Mouse (Mus musculus): Measurements from ENCODE around the gene Thap4. TPM values are rescaled to one million over a fixed set of nuclear protein-coding genes. Genes with fewer than 3 reads are reported as not detected.

The Thap4 gene
- polyA plus RNA-seq, 1 experiment from 2014 or later, result 59.0 TPM

DNA sequence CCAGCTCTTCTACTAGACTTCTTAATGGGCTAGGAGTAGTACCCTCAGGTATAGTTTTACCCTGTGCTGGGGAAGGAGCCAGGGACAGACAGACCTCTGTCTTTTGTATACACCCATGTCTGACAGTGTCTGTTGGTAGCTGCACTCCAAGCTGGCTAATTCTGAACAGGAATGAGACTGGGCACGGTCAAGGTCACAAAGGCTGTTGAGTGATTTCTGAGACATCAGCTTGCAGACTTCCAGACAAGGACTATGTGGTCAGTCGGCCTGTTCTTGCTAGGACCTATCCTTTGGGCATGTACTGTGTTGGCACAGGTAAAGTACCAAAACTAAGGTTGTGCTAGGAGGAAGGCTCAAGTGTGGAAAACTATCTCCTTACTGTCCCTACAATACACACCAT lies 38.5 kb downstream of the Thap4 start:
- Histone ChIP-seq H3K9ac (no peak overlapping the region), H3K36me3 (peaks cover 47% of the 10 kb centered on the region), H3K4me1 (no peaks in the 10 kb centered on the region), H3K4me2 (replicated peaks) (no peak overlapping the region), H3K27ac (replicated peaks) (no peak overlapping the region), H3K4me3 (replicated peaks) (no peak overlapping the region), H3K9me3 (replicated peaks) (no peaks in the 10 kb centered on the region), H3K27me3 (no peaks in the 10 kb centered on the region)
- no peak for ATAC-seq (ENCODE audit: insufficient number of reproducible peaks, low FRiP score, low TSS enrichment, low read depth)
- whole genome bisulfite sequencing, result 88% methylated on average over 2 of the region's 2 CpGs

DNA sequence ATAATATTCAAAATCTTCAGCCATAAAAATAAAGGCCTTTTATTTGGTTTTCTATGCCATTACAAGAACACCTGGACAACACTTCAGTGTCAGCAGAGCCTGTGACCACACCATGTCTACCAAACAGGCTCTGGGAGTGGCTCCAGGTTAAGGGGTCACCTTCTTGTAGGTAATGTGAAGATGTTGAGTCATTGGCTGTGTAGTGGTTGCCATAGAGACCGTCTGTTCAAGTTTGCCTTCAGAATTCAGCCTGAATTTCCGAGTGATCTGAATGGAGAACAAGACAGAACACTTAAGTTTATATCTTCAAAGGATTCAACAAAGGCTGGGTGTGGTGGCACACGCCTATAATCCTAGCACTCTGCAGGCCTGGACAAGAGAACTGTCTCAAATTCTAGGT lies 49.3 kb downstream of the Thap4 start:
- 53% methylated on average over 3 of the region's 3 CpGs for WGBS
- no peaks in the 10 kb centered on the region for H3K4me1 ChIP-seq
- no peaks in the 10 kb centered on the region for H3K9me3 ChIP-seq (replicated peaks)
- H3K27me3 ChIP-seq, result no peaks in the 10 kb centered on the region
- H3K4me2 ChIP-seq (replicated peaks), result no peak overlapping the region
- ATAC-seq (ENCODE audit: insufficient number of reproducible peaks, low FRiP score, low TSS enrichment, low read depth), result no peak
- H3K4me3 ChIP-seq (replicated peaks), result no peak overlapping the region
- peaks cover 17% of the 10 kb centered on the region; the same call in 1 of the 2 replicates for H3K36me3 ChIP-seq
- no peak overlapping the region for H3K9ac ChIP-seq
- H3K27ac ChIP-seq (replicated peaks), result no peak overlapping the region

DNA sequence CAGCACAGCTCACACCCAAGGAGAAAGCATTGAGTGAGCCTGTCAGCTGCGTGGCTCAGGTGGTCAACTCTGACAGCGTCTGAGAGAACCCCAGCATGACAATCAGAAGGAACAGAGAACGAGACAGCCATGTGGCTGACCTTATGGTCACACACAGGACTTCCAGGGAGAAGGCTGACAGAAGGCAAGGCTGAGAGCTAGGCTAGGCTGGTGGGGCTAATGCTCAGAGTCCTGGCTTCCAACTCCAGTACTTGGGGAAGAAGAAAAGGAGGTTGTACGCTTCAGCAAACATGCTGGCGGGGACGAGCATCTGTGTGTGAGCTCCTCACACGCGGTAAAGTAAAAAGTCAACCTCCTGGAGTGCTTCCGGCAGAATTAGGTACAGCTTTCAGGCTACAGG lies 50.3 kb downstream of the Thap4 start:
- no peaks in the 10 kb centered on the region for H3K4me1 ChIP-seq
- H3K27ac ChIP-seq (replicated peaks), result no peak overlapping the region
- no peak overlapping the region for H3K9ac ChIP-seq
- no peak for ATAC-seq (ENCODE audit: insufficient number of reproducible peaks, low FRiP score, low TSS enrichment, low read depth)
- WGBS, result 85% methylated on average over 9 of the region's 9 CpGs
- no peaks in the 10 kb centered on the region for H3K27me3 ChIP-seq
- no peak overlapping the region for H3K4me2 ChIP-seq (replicated peaks)
- H3K4me3 ChIP-seq (replicated peaks), result no peak overlapping the region
- peaks cover 17% of the 10 kb centered on the region; the same call in 1 of the 2 replicates for H3K36me3 ChIP-seq
- no peaks in the 10 kb centered on the region for H3K9me3 ChIP-seq (replicated peaks)

DNA sequence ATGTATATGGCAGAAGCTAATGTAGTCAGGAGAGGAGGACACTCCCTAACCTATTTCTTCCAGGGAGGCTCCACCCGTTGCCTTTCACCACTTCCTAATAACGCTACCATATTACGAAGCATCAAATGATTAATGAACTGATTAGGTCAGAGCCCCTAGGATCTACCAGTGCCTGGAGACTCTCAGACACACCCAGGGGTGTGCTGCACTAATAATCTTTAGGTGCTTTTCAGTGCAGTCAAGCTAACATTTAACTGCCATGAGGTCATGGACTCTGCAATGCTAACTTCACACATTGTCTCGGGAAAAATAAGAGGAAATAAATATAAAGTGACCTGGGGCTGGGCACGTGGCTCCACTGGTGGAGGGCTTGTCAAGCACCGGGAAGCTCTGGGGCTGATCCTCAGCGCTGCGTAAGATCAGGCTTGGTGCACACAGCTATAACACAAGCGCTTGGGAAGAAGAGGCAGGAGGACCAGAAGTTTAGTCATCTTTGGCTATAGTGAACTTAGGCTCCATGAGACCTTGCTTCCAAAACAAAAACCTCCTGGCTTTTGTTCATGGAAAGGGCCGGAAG lies 51.1 kb downstream of the Thap4 start:
- ATAC-seq (ENCODE audit: insufficient number of reproducible peaks, low FRiP score, low TSS enrichment, low read depth), result no peak
- H3K4me3 ChIP-seq (replicated peaks), result no peak overlapping the region
- no peaks in the 10 kb centered on the region for H3K27me3 ChIP-seq
- H3K4me1 ChIP-seq, result no peaks in the 10 kb centered on the region
- H3K36me3 ChIP-seq, result peaks cover 17% of the 10 kb centered on the region; the same call in 1 of the 2 replicates
- H3K9ac ChIP-seq, result no peak overlapping the region
- H3K9me3 ChIP-seq (replicated peaks), result no peaks in the 10 kb centered on the region
- H3K27ac ChIP-seq (replicated peaks), result no peak overlapping the region
- H3K4me2 ChIP-seq (replicated peaks), result no peak overlapping the region
- WGBS, result 88% methylated on average over 10 of the region's 10 CpGs

DNA sequence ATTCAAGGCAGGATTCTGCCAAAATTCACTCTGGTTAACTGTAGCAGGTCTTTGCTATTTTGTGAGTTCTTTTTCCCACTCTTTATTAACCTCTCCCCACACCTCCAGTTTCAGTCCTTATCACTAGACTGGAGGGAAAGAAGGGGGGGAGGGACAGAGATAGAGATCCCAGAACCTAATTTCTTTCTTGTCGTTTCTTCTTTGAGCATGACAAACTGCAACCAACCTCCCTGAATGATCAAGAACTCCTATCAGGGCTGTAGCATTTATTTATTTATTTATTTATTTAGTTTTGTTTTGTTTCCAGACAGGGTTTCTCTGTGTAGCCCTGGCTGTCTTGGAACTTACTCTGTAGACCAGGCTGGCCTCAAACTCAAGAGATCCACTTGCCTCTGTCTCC lies 52.6 kb downstream of the Thap4 start:
- Histone ChIP-seq H3K4me3 (replicated peaks) (no peak overlapping the region), H3K36me3 (peaks cover 17% of the 10 kb centered on the region; the same call in 1 of the 2 replicates), H3K4me2 (replicated peaks) (no peak overlapping the region), H3K27me3 (no peaks in the 10 kb centered on the region), H3K4me1 (no peaks in the 10 kb centered on the region), H3K9ac (no peak overlapping the region), H3K9me3 (replicated peaks) (no peaks in the 10 kb centered on the region), H3K27ac (replicated peaks) (no peak overlapping the region)
- 93% methylated on average over 1 of the region's 1 CpGs for WGBS
- no peak for ATAC-seq (ENCODE audit: insufficient number of reproducible peaks, low FRiP score, low TSS enrichment, low read depth)

DNA sequence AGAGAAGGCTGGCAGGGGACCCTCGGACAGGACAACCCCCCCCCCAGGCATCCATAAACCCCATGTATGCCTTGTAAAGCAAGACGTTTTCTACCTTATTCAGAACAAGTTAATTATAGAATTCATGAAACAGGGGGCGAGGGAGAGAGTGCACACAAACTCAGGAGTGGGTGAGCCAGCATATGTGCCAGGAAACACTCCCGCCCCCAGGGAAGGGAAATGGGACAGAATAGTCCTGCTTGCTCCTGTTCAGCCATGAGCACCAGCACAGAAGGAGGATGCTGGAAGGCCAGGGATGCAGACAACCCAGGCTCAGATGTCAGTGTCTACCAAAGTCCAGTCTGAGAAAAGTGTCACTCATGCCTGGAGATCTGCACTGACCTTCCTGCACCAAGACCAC lies 55.5 kb downstream of the Thap4 start:
- ATAC-seq (ENCODE audit: insufficient number of reproducible peaks, low FRiP score, low TSS enrichment, low read depth), result no peak
- Histone ChIP-seq H3K4me2 (replicated peaks) (no peak overlapping the region), H3K9ac (no peak overlapping the region), H3K9me3 (replicated peaks) (no peaks in the 10 kb centered on the region), H3K36me3 (peaks cover 18% of the 10 kb centered on the region; the same call in 1 of the 2 replicates), H3K27ac (replicated peaks) (no peak overlapping the region), H3K27me3 (no peaks in the 10 kb centered on the region), H3K4me1 (no peaks in the 10 kb centered on the region), H3K4me3 (replicated peaks) (no peak overlapping the region)
- WGBS, result 67% methylated on average over 4 of the region's 4 CpGs

DNA sequence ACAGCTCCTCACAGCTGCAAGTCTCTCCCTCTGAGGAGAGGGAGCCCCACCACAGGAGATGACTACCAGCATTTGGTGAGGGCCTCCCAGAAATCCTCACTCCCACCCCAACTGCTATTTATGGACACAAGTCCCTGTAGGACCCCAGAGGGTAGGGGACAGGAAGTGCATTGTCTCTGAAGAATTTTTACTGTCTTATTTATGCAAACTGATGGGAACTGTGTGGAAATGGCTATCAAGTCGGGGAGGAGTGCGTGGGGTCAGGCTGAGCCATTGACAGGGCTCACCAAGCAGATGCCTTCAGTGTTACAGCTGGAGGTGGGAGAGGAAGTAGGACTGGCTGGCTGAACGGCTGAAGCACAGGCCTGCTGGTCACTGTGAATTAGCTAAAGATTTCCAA lies 57.3 kb downstream of the Thap4 start:
- Histone ChIP-seq H3K36me3 (0 out of 2 replicates have a peak, but pooled peaks cover 13% of the 10 kb centered on the region), H3K4me2 (replicated peaks) (no peak overlapping the region), H3K9me3 (replicated peaks) (no peaks in the 10 kb centered on the region), H3K4me3 (replicated peaks) (no peak overlapping the region), H3K9ac (no peak overlapping the region), H3K27me3 (no peaks in the 10 kb centered on the region), H3K27ac (replicated peaks) (no peak overlapping the region), H3K4me1 (no peaks in the 10 kb centered on the region)
- WGBS, result 61% methylated on average over 3 of the region's 3 CpGs
- no peak for ATAC-seq (ENCODE audit: insufficient number of reproducible peaks, low FRiP score, low TSS enrichment, low read depth)

DNA sequence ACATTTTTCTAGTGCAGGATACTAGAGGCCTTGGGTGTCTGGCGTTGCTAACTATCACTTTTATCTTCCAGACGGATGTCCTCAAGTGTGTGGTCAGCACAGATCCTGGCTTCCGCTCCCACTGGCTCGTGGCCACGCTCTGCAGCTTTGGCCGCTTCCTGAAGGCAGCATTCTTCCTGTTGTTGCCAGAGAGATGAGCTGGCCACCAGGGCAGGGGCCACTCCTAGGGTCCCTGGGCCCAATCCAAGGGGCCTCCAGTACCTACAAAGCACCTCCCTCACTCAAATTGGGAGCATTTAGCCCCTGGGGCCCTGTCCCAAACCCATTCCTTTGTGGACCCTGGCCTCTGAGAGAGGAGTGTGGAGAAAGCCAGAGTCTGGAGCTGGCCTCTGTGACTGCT lies 59.7 kb downstream of the Thap4 start:
- no peak overlapping the region for H3K9ac ChIP-seq
- ATAC-seq (ENCODE audit: insufficient number of reproducible peaks, low FRiP score, low TSS enrichment, low read depth), result no peak
- H3K4me2 ChIP-seq (replicated peaks), result no peak overlapping the region
- no peak overlapping the region for H3K4me3 ChIP-seq (replicated peaks)
- H3K9me3 ChIP-seq (replicated peaks), result no peaks in the 10 kb centered on the region
- 0 out of 2 replicates have a peak, but pooled peaks cover 18% of the 10 kb centered on the region for H3K36me3 ChIP-seq
- no peak overlapping the region for H3K27ac ChIP-seq (replicated peaks)
- H3K4me1 ChIP-seq, result no peaks in the 10 kb centered on the region
- H3K27me3 ChIP-seq, result no peaks in the 10 kb centered on the region
- WGBS, result 79% methylated on average over 6 of the region's 6 CpGs

DNA sequence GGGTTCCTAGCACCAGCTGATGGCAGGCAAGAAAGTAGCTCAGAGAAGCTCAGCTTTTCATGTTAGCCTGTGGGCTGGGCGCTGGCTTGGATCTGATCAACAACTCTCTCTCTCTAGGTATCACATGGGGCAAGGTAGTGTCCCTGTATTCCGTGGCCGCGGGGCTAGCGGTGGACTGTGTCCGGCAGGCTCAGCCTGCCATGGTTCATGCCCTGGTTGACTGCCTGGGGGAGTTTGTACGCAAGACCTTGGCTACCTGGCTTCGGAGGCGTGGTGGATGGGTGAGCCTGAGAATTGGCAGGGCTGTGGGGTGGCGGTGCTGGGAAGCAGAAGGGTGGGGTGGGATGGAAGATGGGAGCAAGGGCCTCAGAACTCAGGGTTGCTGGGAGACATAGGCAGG lies 60.7 kb downstream of the Thap4 start:
- no peaks in the 10 kb centered on the region for H3K27me3 ChIP-seq
- ATAC-seq (ENCODE audit: insufficient number of reproducible peaks, low FRiP score, low TSS enrichment, low read depth), result no peak
- WGBS, result 91% methylated on average over 10 of the region's 10 CpGs
- H3K4me3 ChIP-seq (replicated peaks), result no peak overlapping the region
- H3K36me3 ChIP-seq, result 0 out of 2 replicates have a peak, but pooled peaks cover 18% of the 10 kb centered on the region
- H3K4me1 ChIP-seq, result no peaks in the 10 kb centered on the region
- no peak overlapping the region for H3K9ac ChIP-seq
- H3K4me2 ChIP-seq (replicated peaks), result no peak overlapping the region
- no peak overlapping the region for H3K27ac ChIP-seq (replicated peaks)
- no peaks in the 10 kb centered on the region for H3K9me3 ChIP-seq (replicated peaks)

DNA sequence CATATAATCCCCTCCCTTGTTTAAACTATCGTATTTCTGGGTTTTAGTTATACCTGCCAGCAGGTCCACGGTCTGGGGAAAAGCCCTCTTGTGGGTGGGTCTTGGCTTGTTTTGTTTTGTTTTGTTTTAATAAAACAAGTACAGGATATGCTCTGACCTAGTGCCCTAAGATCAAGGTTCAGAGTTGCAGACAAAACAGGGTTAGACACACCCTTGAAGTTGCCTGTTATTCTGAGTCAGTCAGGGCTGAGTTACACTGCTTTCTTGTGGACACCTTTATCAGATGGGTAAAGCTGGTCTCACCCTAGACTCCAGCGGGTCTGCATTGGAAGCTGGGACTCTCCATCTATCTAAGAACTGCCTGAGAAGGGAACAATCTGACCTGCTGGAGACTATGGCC lies 61.2 kb downstream of the Thap4 start:
- H3K36me3 ChIP-seq, result 0 out of 2 replicates have a peak, but pooled peaks cover 18% of the 10 kb centered on the region
- WGBS, result 77% methylated on average over 3 of the region's 3 CpGs

DNA sequence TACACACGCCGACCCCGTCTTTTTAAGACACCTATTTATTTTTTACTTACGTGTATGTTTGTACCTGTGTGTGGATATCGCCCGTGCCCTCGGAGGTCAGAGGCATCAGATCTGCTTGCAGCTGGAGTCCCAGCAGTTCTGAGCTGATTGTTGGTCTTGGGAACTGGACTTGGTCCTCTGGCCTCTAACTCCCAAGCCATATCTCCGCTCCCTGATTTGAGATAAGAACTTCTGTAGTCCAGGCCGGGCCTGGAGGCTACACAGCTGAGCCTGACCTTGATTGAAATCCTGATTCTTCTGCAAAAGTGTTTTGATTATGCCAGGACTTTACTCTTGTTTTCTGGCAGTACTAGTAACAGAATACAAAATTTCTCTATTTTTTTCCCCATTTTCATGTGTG lies 61.9 kb downstream of the Thap4 start:
- no peak for ATAC-seq (ENCODE audit: insufficient number of reproducible peaks, low FRiP score, low TSS enrichment, low read depth)
- no peaks in the 10 kb centered on the region for H3K9me3 ChIP-seq (replicated peaks)
- H3K4me3 ChIP-seq (replicated peaks), result no peak overlapping the region
- peaks cover 1% of the 10 kb centered on the region; the same call in 1 of the 2 replicates for H3K4me1 ChIP-seq
- H3K4me2 ChIP-seq (replicated peaks), result no peak overlapping the region
- H3K27me3 ChIP-seq, result no peaks in the 10 kb centered on the region
- 0 out of 2 replicates have a peak, but pooled peaks cover 18% of the 10 kb centered on the region for H3K36me3 ChIP-seq
- no peak overlapping the region for H3K27ac ChIP-seq (replicated peaks)
- H3K9ac ChIP-seq, result no peak overlapping the region
- 94% methylated on average over 9 of the region's 9 CpGs for WGBS

More for the DNA sequence above, 61.2 kb downstream of the Thap4 start:
- no peaks in the 10 kb centered on the region for H3K9me3 ChIP-seq (replicated peaks)
- no peak overlapping the region for H3K4me3 ChIP-seq (replicated peaks)
- no peaks in the 10 kb centered on the region for H3K4me1 ChIP-seq
- no peak overlapping the region for H3K4me2 ChIP-seq (replicated peaks)
- no peak for ATAC-seq (ENCODE audit: insufficient number of reproducible peaks, low FRiP score, low TSS enrichment, low read depth)
- H3K27me3 ChIP-seq, result no peaks in the 10 kb centered on the region
- no peak overlapping the region for H3K9ac ChIP-seq
- H3K27ac ChIP-seq (replicated peaks), result no peak overlapping the region

DNA sequence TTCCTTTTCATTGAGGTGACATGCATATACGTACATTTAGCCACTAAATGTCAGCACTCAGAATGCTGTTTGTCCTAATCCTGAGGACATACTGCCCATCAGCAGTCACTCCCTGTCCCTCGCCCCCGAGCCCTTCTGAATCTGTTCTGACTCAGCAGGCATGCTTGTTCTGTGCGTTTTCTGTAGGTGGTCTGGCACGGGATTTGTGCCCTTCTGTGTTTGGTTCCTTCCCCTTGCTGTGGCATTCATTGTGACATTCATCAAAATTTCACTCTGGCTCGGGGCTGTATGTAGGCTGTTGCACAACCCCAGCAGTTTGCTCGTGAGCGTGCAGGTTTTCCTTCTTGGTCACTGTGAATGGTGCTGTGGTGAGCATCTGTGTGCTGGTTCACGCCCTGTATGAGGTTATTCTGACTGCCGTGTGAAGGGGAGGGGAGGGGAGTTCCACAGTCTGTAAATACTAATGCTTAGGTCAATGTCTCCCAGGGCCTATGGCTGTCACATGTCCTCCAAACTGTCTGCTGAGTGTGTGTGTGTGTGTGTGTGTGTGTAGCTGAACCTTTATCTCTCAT lies 62.8 kb downstream of the Thap4 start:
- H3K4me3 ChIP-seq (replicated peaks), result no peak overlapping the region
- H3K27ac ChIP-seq (replicated peaks), result no peak overlapping the region
- no peak overlapping the region for H3K4me2 ChIP-seq (replicated peaks)
- no peaks in the 10 kb centered on the region for H3K27me3 ChIP-seq
- no peaks in the 10 kb centered on the region for H3K9me3 ChIP-seq (replicated peaks)
- 0 out of 2 replicates have a peak, but pooled peaks cover 18% of the 10 kb centered on the region for H3K36me3 ChIP-seq
- peaks cover 4% of the 10 kb centered on the region; the same call in 1 of the 2 replicates for H3K4me1 ChIP-seq
- 64% methylated on average over 10 of the region's 10 CpGs for WGBS
- no peak overlapping the region for H3K9ac ChIP-seq
- ATAC-seq (ENCODE audit: insufficient number of reproducible peaks, low FRiP score, low TSS enrichment, low read depth), result no peak
